Mouse (Mus musculus): ENCODE data around the gene Nfe2l2. TPM values are rescaled to one million over a fixed set of nuclear protein-coding genes. Genes with fewer than 3 reads are reported as not detected.
"Not testable (repeated sequence)": the region's sequence is repeated elsewhere in the genome, so short reads cannot be mapped to it uniquely, and the experiment has no call there.

Nfe2l2 gene
- polyA plus RNA-seq, 3 experiments from 2014 or later: 37.2 to 54.1 (median 46.1) TPM

DNA sequence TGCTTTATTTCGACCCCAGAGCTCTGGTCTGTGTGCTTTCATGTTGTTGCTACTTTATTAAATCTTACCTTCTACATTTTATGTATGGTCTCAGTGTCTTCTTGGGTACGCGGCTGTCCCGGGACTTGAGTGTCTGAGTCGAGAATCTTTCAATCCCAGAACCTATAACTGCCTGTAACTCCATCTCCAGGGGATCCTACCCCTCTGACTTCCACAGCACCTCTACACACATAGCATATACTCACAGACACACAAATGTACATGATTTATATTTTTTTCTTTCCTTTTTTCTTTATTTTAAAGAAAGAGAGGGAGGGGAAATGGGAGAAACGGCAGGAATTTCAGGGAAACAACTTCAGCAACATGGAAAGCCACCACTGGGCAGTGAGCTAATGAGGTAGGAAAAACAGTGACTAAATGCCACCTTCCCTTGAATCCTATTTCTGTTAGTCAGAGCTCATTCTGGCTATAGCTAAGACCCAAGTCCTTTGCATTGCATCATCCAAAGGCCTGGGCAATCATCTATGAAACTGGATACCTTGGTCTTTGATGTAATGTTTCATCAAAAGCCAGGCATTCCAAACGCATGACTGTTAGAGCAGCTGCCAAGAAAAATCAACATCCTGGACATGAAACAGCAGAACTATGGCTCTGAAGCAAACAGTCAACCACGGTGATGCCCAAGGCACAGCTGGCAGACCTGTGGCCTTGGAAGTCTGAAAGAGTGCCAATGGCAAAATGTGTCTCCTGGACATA, 61.5 kb downstream of the Nfe2l2 start:
- no peak for ATAC-seq

DNA sequence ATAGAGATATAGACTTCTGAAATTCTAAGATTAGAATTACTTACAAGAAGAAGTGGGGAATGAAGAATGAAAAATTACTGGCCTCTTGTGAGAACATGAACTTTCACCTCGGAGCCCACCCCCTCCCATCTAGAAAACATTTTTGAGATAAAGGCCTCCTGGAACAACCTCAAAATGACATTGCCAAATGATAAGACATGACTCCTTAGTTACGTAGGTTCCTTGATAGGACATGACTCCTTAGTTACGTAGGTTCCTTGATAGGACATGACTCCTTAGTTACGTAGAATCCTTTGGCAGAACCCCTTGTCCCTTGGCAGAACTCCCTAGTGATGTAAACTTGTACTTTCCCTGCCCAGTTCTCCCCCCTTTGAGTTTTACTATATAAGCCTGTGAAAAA, 62.1 kb downstream of the Nfe2l2 start:
- not testable (repeated sequence) for ATAC-seq

DNA sequence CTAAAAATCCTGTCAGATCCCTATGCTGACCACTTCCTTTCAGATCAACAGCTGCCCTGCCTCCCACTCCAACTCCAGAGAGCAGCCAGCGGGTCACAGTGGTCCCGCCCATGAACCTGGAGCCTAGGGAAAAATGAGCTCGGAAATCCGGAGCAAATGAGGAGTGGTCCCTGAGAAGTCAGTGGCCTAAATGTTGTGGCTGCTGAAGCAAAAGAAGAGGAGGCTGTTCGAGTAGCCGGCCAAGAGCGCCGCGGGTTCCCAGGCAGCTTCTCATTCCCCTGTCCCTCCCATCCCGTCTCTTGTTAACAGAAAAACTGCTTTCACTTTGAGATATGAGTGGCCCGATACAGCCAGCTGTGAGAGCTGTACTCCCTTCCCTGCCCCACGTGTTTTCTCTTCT, 64.9 kb downstream of the Nfe2l2 start:
- not testable (repeated sequence) for ATAC-seq

DNA sequence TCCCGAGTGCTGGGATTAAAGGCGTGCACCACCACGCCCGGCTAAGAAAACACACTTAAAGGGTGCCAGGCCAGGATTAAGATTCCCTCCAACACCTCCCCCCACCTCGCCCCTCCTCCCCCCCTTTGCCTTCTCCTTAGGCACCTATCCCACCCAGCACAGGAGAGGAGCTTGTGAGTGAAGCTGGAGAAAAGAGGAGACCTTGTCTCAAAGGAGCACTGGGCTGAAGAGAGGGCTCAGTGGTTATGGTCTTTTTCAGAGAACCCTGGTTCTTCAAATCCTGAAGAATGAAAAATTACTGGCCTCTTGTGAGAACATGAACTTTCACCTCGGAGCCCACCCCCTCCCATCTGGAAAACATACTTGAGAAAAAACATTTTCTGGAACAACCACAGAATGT, 66.6 kb downstream of the Nfe2l2 start:
- not testable (repeated sequence) for ATAC-seq

DNA sequence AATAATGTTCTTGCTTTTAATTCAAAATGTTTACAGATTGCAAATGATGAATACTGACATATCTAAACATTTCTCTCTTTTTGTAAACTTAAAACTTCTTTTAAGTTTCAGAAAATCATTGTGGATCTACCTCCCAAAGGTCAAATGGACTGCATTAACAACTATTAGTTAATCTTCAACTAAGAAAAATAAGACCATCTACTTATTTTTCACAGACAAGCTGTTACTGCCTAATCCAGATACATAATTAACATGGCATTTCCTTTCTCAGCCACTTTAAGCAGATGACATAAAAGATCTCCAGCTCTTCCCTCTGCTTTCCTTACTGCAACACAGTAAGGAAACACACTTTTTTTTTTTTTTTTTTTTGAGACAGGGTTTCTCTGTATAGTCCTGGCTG, 67.1 kb downstream of the Nfe2l2 start:
- no peak for ATAC-seq

DNA sequence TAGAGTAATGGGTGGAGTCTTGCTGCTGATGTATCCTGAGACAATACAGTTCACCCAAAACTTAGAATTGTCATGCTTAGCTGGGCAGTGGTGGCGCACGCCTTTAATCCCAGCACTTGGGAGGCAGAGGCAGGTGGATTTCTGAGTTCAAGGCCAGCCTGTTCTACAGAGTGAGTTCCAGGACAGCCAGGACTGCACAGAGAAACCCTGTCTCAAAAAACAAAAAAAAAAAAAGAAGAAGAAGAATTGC, 67.5 kb downstream of the Nfe2l2 start:
- ATAC-seq: not testable (repeated sequence)

DNA sequence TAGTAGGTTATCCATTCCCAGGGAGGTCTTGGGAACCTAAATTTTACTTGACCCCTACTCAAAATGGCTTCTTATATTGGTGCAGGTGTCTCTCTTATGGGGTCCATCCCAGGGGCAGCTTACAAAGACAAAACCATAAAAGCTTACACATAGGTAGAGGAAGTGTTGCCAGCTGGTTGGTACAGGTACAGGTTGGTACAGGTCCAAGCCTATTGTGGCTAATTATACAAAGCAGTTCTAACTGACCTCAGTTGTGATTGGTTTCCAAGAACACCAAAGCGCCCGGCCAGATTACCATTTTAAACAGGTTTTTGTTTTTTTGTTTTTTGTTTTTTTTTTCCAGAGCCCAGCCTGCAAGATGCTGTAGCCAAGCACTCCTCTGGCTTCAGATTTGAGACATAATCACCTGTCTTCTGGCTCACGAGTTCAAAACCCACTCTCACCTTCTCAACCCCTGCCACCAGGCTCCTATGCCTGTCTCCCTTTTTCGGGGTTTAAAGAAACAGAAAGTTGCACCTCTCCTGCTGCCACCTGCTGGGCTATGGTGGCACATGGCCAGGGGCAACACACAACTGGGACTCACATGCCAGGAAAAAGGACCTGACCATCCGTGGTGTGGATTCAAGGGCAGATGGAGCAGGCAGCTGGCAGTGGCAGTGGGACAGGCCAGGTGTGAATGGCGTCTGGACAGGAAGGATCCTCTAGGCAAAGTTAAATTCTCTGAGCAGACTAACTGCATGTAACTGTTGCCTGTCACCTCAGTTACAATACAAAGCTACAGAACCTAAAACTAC, 68.0 kb downstream of the Nfe2l2 start:
- peak; percentile 85 for ATAC-seq

DNA sequence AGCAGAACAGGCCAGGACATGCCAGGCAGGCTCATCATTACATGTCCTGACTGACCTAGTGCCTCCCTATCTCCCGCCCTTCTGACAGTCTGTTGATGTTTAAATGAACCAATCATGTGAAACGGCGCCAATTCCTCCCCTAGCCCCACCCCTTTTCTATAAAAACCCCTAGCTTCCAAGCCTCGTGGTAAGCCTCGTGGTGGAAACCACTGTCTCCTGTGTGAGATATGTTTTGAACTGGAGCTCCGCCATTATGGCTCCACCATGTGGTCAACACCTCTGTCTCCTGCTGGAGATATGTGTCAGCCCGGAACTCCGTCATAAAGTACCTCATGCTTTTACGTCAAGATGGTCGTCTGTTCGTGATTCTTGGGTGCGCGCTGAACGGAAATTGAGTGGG, 70.0 kb downstream of the Nfe2l2 start:
- ATAC-seq: not testable (repeated sequence)

DNA sequence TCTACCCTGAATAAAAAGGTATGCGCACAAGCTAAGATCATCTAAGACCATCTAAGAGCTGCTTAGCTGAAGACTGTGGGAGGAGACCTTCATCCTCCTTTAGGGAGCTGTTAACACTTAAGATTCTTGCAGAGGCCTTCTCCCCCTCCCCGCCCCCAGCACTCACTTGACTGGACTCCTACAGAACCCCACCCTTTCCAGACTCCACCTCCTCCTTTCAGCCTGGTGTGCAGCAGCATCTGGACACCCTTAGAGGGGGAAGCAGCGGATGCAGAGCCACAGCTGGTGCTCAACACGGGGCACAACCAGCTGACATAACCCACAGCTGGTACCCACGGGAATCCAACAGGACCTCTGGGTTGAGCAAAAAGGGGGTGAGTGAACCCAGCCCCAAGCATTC, 70.7 kb downstream of the Nfe2l2 start:
- ATAC-seq: no peak

DNA sequence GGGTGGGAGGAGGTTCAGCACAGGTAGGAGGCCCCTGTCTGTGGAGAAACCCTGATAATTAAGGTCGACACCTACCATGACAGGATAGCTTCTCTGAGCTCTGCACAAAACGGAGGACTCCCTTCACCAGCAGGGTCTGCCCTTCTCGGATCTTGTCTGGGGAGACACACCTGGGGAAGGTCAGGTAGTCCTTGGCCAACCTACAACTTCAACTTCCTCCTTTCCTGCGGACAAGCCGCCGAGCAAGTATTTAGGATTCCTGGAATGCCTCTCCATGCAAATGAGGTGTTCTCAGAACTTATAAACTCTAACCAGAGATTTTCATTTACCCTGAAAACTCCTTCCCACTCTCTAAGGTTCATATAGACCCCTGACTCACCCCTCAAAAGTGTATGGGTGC, 71.1 kb downstream of the Nfe2l2 start:
- ATAC-seq: no peak

DNA sequence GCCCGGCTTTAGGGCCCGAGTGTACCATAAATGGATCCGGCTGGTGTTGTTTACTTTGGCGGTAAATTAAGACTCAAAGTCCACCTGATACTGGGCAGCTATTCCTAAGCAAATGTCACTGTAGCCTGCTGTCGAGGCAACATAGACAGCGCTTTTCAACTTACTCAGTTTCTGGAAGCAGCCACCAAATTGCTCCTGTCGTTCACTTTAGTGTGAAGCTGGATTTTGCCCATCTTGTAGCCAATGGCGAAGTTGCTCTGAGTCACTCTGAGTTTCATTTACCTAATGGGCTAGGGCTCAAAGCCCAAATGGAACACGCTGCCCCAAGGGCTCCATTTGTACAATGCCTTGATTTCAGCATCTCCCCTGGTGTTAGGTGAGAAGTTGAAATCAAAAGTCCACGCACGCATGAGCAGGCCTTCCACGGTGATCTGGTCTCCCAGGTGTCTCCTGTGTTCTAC, 71.7 kb downstream of the Nfe2l2 start:
- ATAC-seq: no peak

DNA sequence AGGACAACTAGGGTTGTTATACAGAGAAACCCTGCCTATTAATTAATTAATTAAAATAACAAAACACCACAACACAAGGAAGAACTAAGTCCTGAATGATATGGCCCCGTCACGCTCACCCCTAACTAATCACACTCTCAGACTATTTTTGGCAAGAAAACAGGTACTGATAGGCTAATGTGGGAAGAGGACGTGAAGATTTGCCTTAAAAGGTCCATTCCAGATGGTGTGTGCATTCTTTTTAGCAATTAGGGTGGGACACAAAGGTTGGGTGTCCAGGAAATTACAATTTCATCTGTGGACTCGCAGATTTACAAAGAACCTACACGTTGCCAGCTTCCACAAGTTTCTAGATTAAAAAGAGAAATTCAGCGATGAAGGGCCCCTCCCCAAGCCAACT, 72.4 kb downstream of the Nfe2l2 start:
- ATAC-seq: no peak

DNA sequence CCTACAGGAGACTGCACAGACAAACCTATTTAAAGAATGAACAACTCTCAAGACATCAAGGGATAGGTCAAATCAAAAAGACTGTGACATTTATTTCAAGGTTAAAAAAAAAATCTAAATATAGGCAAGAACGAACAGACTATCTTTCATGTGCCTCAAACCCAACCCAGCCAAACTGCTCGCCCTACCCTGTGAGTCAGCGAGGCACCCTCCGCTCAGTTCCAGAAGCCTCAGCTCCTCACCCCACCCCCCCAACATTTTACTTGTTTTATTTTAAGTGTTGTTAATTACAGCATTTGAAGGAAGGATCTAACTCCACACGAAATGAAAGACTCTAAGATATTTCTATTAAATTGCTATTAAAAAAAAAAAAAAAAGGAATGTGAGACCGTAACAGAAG, 73.0 kb downstream of the Nfe2l2 start:
- ATAC-seq: no peak

DNA sequence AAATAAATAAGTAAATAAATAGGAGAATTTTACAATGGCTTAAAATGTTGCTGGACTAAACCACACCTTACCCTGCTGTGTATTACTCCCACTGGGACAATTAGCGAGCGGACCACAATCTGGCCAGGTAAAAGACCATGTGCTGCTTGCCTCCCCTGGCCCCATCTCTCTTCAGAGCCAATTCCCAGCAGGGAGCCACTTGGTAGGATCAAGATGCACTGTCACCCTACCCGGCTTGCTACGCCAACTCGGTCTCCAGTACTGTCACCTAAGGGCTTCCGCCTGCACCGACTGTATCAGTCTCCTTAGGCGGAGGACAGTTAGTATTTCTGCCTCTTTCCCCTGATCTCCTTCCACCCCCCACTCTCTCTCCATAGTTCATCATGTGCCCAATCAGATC, 76.0 kb downstream of the Nfe2l2 start:
- no peak for ATAC-seq

DNA sequence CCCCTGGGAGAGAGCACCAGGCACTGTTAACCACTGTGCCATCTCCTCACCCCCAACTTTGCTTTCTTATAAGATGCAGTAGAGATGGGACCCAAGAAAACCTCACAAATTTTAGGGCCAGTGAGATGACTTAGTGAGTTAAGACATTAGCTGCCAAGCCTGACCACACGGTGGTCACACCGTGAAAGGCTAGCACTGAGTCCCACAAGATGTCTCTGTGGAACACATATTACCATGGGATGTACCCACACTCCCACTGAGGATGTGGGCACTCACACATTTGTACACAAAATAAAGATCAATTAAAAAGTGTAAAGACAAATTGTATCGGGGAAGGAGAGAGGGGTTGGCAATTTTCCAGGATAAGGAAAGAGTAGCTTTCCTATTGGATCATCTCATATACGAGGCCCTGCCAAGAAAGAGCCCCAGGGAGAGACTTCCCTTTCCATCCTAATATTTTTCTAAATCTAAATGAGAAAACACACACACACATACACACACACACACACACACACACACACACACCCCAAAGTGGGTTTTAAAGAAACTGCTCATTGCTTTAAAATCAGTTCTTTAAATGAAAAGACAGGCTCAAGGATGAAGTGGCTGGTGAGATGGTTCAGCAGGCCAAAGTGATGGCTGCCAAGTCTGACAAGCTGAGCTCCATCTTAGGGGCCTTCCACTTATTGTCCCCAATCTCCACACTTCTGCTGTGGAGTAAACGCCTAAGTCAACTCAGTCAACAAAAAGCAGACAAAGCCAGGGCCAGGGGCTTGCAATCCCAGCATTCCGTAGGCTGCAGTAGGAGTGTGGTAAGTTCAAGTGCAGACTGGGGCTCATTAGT, 77.6 kb downstream of the Nfe2l2 start:
- no peak for ATAC-seq

Other genes starting within 250 kb of the Nfe2l2 start
- 100 to 1,000 TPM in 2 of 3 experiments, 10 to 100 TPM in 1; 98.6 to 213 (median 185) TPM for gene Hnrnpa3, start 45.4 kb downstream of the Nfe2l2 start, polyA plus RNA-seq (2017; shearing (Covaris generic))
- 10 to 100 TPM; 17.6 to 25.3 (median 18.5) TPM for gene Agps, start 127.5 kb upstream of the Nfe2l2 start, polyA plus RNA-seq (2017; shearing (Covaris generic))
- 1 to 10 TPM in 2 of 3 experiments, under 1 TPM in 1; 0.74 to 2.6 (median 1.7) TPM for gene Ttc30b, start 233.9 kb upstream of the Nfe2l2 start, polyA plus RNA-seq (2017; shearing (Covaris generic))

All from inflammation-experienced regulatory T-cells, adult 6 months (primary cell).